Mouse (Mus musculus) G1E (cell line): ENCODE data around the gene Rftn2.

Experiments used
- CTCF ChIP-seq: IDR thresholded peaks from 2 replicates; pipeline ENCODE4 v1.5.1; 2012; ENCODE audit warnings: low read depth, low read length, inconsistent platforms, mixed read lengths
- POLR2AphosphoS5 ChIP-seq: IDR thresholded peaks from 2 replicates; pipeline ENCODE4 v1.6.1; 2012; ENCODE audit warnings: low read depth, low read length, inconsistent platforms; ENCODE audit not compliant: insufficient replicate concordance

DNA sequence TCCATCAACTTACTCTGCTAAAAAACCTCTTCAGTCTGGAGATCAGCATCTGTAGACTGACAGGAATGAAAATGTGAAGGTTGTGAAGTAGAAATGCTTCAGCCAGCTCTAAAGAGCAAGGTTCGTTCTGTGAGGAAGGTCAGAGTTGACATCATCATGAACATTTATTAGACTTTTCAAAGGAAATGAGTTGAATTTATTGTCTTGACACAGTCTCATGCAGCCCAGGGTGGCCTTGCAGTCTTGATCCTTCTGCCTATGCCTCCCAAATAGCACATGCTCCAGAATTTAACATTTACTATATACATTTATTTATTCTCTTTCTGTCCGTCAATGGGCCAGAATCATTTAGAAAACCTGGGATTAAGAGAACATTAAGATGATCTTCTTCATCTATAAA lies 103.0 kb downstream of the Rftn2 start:
- no peak for TF ChIP-seq CTCF
- no peak for TF ChIP-seq POLR2AphosphoS5
